Mouse (Mus musculus): ENCODE data around the gene Fzr1.

The Fzr1 gene

GRCm38 (mm10) chr10:81377793-81378552 is at the start of gene Fzr1:
Gene Fzr1, minus strand, starts transcription at chr10:81378516.
- no peak for DNase-seq (ENCODE audit: low spot score)

- no peak for DNase-seq (ENCODE audit: low spot score)
Observed at GRCm38 (mm10) chr10:81427804-81428506, 49.6 kb upstream of the Fzr1 start.

GRCm38 (mm10) chr10:81427327-81427726 is 49.0 kb upstream of the Fzr1 start:
- DNase-seq (ENCODE audit: low spot score), result no peak

- no peak for DNase-seq (ENCODE audit: low spot score)
Observed at GRCm38 (mm10) chr10:81426897-81427296, 48.6 kb upstream of the Fzr1 start.

GRCm38 (mm10) chr10:81426081-81426671 is 47.9 kb upstream of the Fzr1 start:
- no peak for DNase-seq (ENCODE audit: low spot score)

GRCm38 (mm10) chr10:81425236-81425850 is 47.0 kb upstream of the Fzr1 start:
- DNase-seq (ENCODE audit: low spot score), result no peak

- DNase-seq (ENCODE audit: low spot score), result no peak
Observed at GRCm38 (mm10) chr10:81424246-81425051, 46.1 kb upstream of the Fzr1 start.

GRCm38 (mm10) chr10:81423476-81424245 is 45.3 kb upstream of the Fzr1 start:
- no peak for DNase-seq (ENCODE audit: low spot score)

- DNase-seq (ENCODE audit: low spot score), result no peak
Observed at GRCm38 (mm10) chr10:81422661-81423217, 44.4 kb upstream of the Fzr1 start.

- no peak for DNase-seq (ENCODE audit: low spot score)
Observed at GRCm38 (mm10) chr10:81422191-81422590, 43.9 kb upstream of the Fzr1 start.

- DNase-seq (ENCODE audit: low spot score), result no peak
Observed at GRCm38 (mm10) chr10:81421797-81422100, 43.4 kb upstream of the Fzr1 start.

- no peak for DNase-seq (ENCODE audit: low spot score)
Observed at GRCm38 (mm10) chr10:81421041-81421796, 42.9 kb upstream of the Fzr1 start.

- DNase-seq (ENCODE audit: low spot score), result no peak
Observed at GRCm38 (mm10) chr10:81420191-81420767, 42.0 kb upstream of the Fzr1 start.

- no peak for DNase-seq (ENCODE audit: low spot score)
Observed at GRCm38 (mm10) chr10:81419111-81419928, 41.0 kb upstream of the Fzr1 start.

- DNase-seq (ENCODE audit: low spot score), result no peak
Observed at GRCm38 (mm10) chr10:81418216-81419070, 40.1 kb upstream of the Fzr1 start.

- DNase-seq (ENCODE audit: low spot score), result no peak
Observed at GRCm38 (mm10) chr10:81417227-81418215, 39.2 kb upstream of the Fzr1 start.

All from retina, embryonic 14.5 days (tissue).